Mouse (Mus musculus) embryonic facial prominence, embryonic 15.5 days (tissue): Measurements from ENCODE around the gene Olfr1238. TPM values are rescaled to one million over a fixed set of nuclear protein-coding genes. Genes with fewer than 3 reads are reported as not detected.

ENCODE experiments used
- ATAC-seq: fragments of 200-750 bp; cut with Nextera tagmentation; 2 replicates; pipeline ENCODE4 v1.8.0; 2017; ENCODE audit warnings: low read depth, moderate TSS enrichment; ENCODE audit not compliant: insufficient number of reproducible peaks, low FRiP score, low TSS enrichment
- H3K27ac ChIP-seq: fragments of 300-500 bp; sonication (generic); replicated peaks from 2 replicates; pipeline ENCODE4 v1.5.1; 2015; ENCODE audit warnings: mild to moderate bottlenecking, inconsistent platforms
- H3K27me3 ChIP-seq: fragments of 300-500 bp; sonication (generic); 2 replicates; pipeline ENCODE4 v1.6.1; 2015; ENCODE audit warnings: inconsistent platforms
- H3K36me3 ChIP-seq: fragments of 300-500 bp; sonication (generic); 2 replicates; pipeline ENCODE4 v1.6.1; 2015; ENCODE audit warnings: mild to moderate bottlenecking, inconsistent platforms
- H3K4me1 ChIP-seq: fragments of 300-500 bp; sonication (generic); 2 replicates; pipeline ENCODE4 v1.6.1; 2015; ENCODE audit warnings: inconsistent platforms
- H3K4me2 ChIP-seq: fragments of 300-500 bp; sonication (generic); replicated peaks from 2 replicates; pipeline ENCODE4 v1.6.1; 2015; ENCODE audit warnings: mild to moderate bottlenecking, inconsistent platforms
- H3K4me3 ChIP-seq: fragments of 300-500 bp; sonication (generic); replicated peaks from 2 replicates; pipeline ENCODE4 v1.5.1; 2015; ENCODE audit warnings: mild to moderate bottlenecking, inconsistent platforms
- H3K9ac ChIP-seq: fragments of 300-500 bp; sonication (generic); 2 replicates; pipeline ENCODE4 v1.6.1; 2015; ENCODE audit warnings: inconsistent platforms
- H3K9me3 ChIP-seq: fragments of 300-500 bp; sonication (generic); replicated peaks from 2 replicates; pipeline ENCODE4 v1.6.1; 2016; ENCODE audit warnings: inconsistent platforms
- WGBS: fragments of 180-500 bp; shearing (Covaris S2); methylation state at CpG from one replicate; pipeline ENCODE4 v1.1.7; 2015; 5-methylcytosine and 5-hydroxymethylcytosine counted together
- polyA plus RNA-seq: library from polyadenylated mRNA; unstranded; fragments of >200 nt; fragmentation: Nextera tagmentation; extraction: Ambion mirVana; gene quantifications from 2 replicates; pipeline ENCODE4 v1.2.1, GENCODE M21; 2015

Olfr1238 gene
- polyA plus RNA-seq = not detected in 2 replicates

GRCm38 (mm10) chr2:89409576-89409975, at the start of gene Olfr1238:
Olfr1238 (minus strand) TSS chr2:89409676.
- H3K4me1 ChIP-seq = no peaks in the 10 kb centered on the region
- H3K9me3 ChIP-seq = no peaks in the 10 kb centered on the region
- no peak within 1 kb of the TSS for H3K9ac ChIP-seq
- H3K36me3 ChIP-seq = no peaks in the 10 kb centered on the region
- WGBS = 83% methylated on average over 2 of the region's 2 CpGs
- no peaks in the 10 kb centered on the region for H3K27me3 ChIP-seq
- H3K4me3 ChIP-seq = no peak within 1 kb of the TSS
- no peak for ATAC-seq
- H3K4me2 ChIP-seq = no peak within 1 kb of the TSS
- H3K27ac ChIP-seq = no peak within 1 kb of the TSS

GRCm38 (mm10) chr2:89442900-89443299, 33.4 kb upstream of the Olfr1238 start, which contains the start of gene Olfr1240:
Olfr1240 (minus strand) TSS chr2:89443000.
- Histone ChIP-seq H3K36me3 (no peaks in the 10 kb centered on the region), H3K4me3 (no peak within 1 kb of the TSS), H3K27ac (no peak within 1 kb of the TSS), H3K27me3 (no peaks in the 10 kb centered on the region), H3K9ac (no peak within 1 kb of the TSS), H3K4me2 (no peak within 1 kb of the TSS), H3K4me1 (no peaks in the 10 kb centered on the region), H3K9me3 (no peaks in the 10 kb centered on the region)
- no peak for ATAC-seq
- WGBS = 82% methylated on average over 3 of the region's 3 CpGs

GRCm38 (mm10) chr2:89420307-89420706, 10.8 kb upstream of the Olfr1238 start, which contains the start of gene Olfr1239:
Olfr1239 (minus strand) TSS chr2:89420407.
- Histone ChIP-seq H3K4me2 (no peak within 1 kb of the TSS), H3K9ac (no peak within 1 kb of the TSS), H3K27ac (no peak within 1 kb of the TSS), H3K9me3 (no peaks in the 10 kb centered on the region), H3K4me3 (no peak within 1 kb of the TSS), H3K27me3 (no peaks in the 10 kb centered on the region), H3K4me1 (no peaks in the 10 kb centered on the region), H3K36me3 (no peaks in the 10 kb centered on the region)
- WGBS = 92% methylated on average over 2 of the region's 2 CpGs
- no peak for ATAC-seq

- Histone ChIP-seq H3K36me3 (no peaks in the 10 kb centered on the region), H3K4me3 (no peak overlapping the region), H3K27ac (no peak overlapping the region), H3K9ac (no peak overlapping the region), H3K4me1 (no peaks in the 10 kb centered on the region), H3K27me3 (no peaks in the 10 kb centered on the region), H3K9me3 (no peaks in the 10 kb centered on the region), H3K4me2 (no peak overlapping the region)
- 93% methylated on average over 1 of the region's 1 CpGs for WGBS
- no peak for ATAC-seq
Observed at GRCm38 (mm10) chr2:89414557-89414956, 5.1 kb upstream of the Olfr1238 start.

- no peak overlapping the region for H3K4me3 ChIP-seq
- H3K4me2 ChIP-seq = no peak overlapping the region
- H3K27me3 ChIP-seq = no peaks in the 10 kb centered on the region
- H3K36me3 ChIP-seq = no peaks in the 10 kb centered on the region
- no peak overlapping the region for H3K27ac ChIP-seq
- WGBS = 83% methylated on average over 1 of the region's 1 CpGs
- H3K9ac ChIP-seq = no peak overlapping the region
- no peaks in the 10 kb centered on the region for H3K4me1 ChIP-seq
- no peak for ATAC-seq
- no peaks in the 10 kb centered on the region for H3K9me3 ChIP-seq
Observed at GRCm38 (mm10) chr2:89400882-89401281, 8.6 kb downstream of the Olfr1238 start.

- Histone ChIP-seq H3K9ac (no peak within 1 kb of the TSS), H3K27me3 (no peaks in the 10 kb centered on the region), H3K4me2 (no peak within 1 kb of the TSS), H3K36me3 (no peaks in the 10 kb centered on the region), H3K9me3 (no peaks in the 10 kb centered on the region), H3K4me1 (no peaks in the 10 kb centered on the region), H3K4me3 (no peak within 1 kb of the TSS), H3K27ac (no peak within 1 kb of the TSS)
- ATAC-seq = no peak
- WGBS = 78% methylated on average over 4 of the region's 4 CpGs
Observed at GRCm38 (mm10) chr2:89364765-89365164, 44.7 kb downstream of the Olfr1238 start, which contains the start of gene Olfr1234. Olfr1234 (minus strand) TSS chr2:89364865.

Other genes starting within 250 kb of the Olfr1238 start
- not detected in 2 replicates for gene Olfr1224-ps1, start 245.6 kb downstream of the Olfr1238 start, polyA plus RNA-seq
- gene Olfr1225, start 235.0 kb downstream of the Olfr1238 start, polyA plus RNA-seq = not detected in 2 replicates
- gene Olfr1226, start 209.6 kb downstream of the Olfr1238 start, polyA plus RNA-seq = not detected in 2 replicates
- not detected in 2 replicates for gene Olfr1228, start 155.6 kb downstream of the Olfr1238 start, polyA plus RNA-seq
- gene Olfr1229, start 121.7 kb downstream of the Olfr1238 start, polyA plus RNA-seq = not detected in 2 replicates
- not detected in 2 replicates for gene Olfr1230, start 112.4 kb downstream of the Olfr1238 start, polyA plus RNA-seq
- gene Olfr1231, start 102.6 kb downstream of the Olfr1238 start, polyA plus RNA-seq = 0.11 TPM in 1 of 2 replicates, not detected in the other
- not detected in 2 replicates for gene Olfr1232, start 80.0 kb downstream of the Olfr1238 start, polyA plus RNA-seq
- not detected in 2 replicates for gene Olfr1233, start 67.3 kb downstream of the Olfr1238 start, polyA plus RNA-seq
- 0.08 TPM in 1 of 2 replicates, not detected in the other for gene Olfr1234, start 44.8 kb downstream of the Olfr1238 start, polyA plus RNA-seq
- 0.12 TPM in 1 of 2 replicates, not detected in the other for gene Olfr1239, start 10.7 kb upstream of the Olfr1238 start, polyA plus RNA-seq
- 0.13 and 0.14 TPM in 2 replicates for gene Olfr1240, start 33.3 kb upstream of the Olfr1238 start, polyA plus RNA-seq
- gene Olfr1241, start 77.5 kb upstream of the Olfr1238 start, polyA plus RNA-seq = not detected in 2 replicates
- not detected in 2 replicates for gene Olfr1242, start 88.7 kb upstream of the Olfr1238 start, polyA plus RNA-seq
- not detected in 2 replicates for gene Olfr1243, start 121.8 kb upstream of the Olfr1238 start, polyA plus RNA-seq
- not detected in 2 replicates for gene Olfr1245, start 168.8 kb upstream of the Olfr1238 start, polyA plus RNA-seq
- not detected in 2 replicates for gene Olfr1246, start 183.5 kb upstream of the Olfr1238 start, polyA plus RNA-seq
- gene Olfr1247, start 204.5 kb upstream of the Olfr1238 start, polyA plus RNA-seq = 0.05 TPM in 1 of 2 replicates, not detected in the other
- not detected in 2 replicates for gene Olfr1248, start 208.6 kb upstream of the Olfr1238 start, polyA plus RNA-seq
- gene Olfr1249, start 225.3 kb upstream of the Olfr1238 start, polyA plus RNA-seq = not detected in 2 replicates